Comparison of ENCODE assay signal across 8 mouse cellular contexts in genomic region chr13:23395301-23396245, GRCm38 (mm10). TPM values are rescaled to one million over a fixed set of nuclear protein-coding genes. Genes with fewer than 3 reads are reported as not detected.
DNase-seq lines count a peak whose midpoint lies in the region; ATAC-seq and TF ChIP-seq lines count a peak whose summit lies in the region.

No protein-coding gene starts in this region.

- no peak overlapping the region for H3K27ac ChIP-seq in lung, embryonic 14.5 days (ENCODE audit: low read depth)
- H3K27ac ChIP-seq in embryonic facial prominence, embryonic 11.5 days (replicated peaks; ENCODE audit: low read depth, low read length), result no peak overlapping the region
- no peak overlapping the region for H3K27ac ChIP-seq in intestine, embryonic 15.5 days
- no peak overlapping the region for H3K27ac ChIP-seq in neural tube, embryonic 13.5 days (replicated peaks)

- H3K4me1 ChIP-seq in lung, embryonic 14.5 days (ENCODE audit: insufficient read depth), result no peaks in the 10 kb centered on the region
- H3K4me1 ChIP-seq in embryonic facial prominence, embryonic 11.5 days (ENCODE audit: control insufficient read depth, insufficient read depth, low read length), result no peaks in the 10 kb centered on the region
- 0 out of 2 replicates have a peak, but pooled peaks cover 3% of the 10 kb centered on the region for H3K4me1 ChIP-seq in intestine, embryonic 15.5 days (replicated peaks)
- H3K4me1 ChIP-seq in neural tube, embryonic 13.5 days (replicated peaks), result peaks cover 13% of the 10 kb centered on the region

- H3K9me3 ChIP-seq in lung, embryonic 14.5 days (ENCODE audit: low read depth, low read length), result no peaks in the 10 kb centered on the region
- H3K9me3 ChIP-seq in embryonic facial prominence, embryonic 11.5 days (replicated peaks; ENCODE audit: control insufficient read depth, low read length), result no peaks in the 10 kb centered on the region
- no peaks in the 10 kb centered on the region for H3K9me3 ChIP-seq in intestine, embryonic 15.5 days
- no peaks in the 10 kb centered on the region for H3K9me3 ChIP-seq in neural tube, embryonic 13.5 days

- H3K36me3 ChIP-seq in lung, embryonic 14.5 days (ENCODE audit: insufficient read depth), result no peaks in the 10 kb centered on the region
- H3K36me3 ChIP-seq in embryonic facial prominence, embryonic 11.5 days (replicated peaks; ENCODE audit: control insufficient read depth, insufficient read depth, low read depth, low read length), result no peaks in the 10 kb centered on the region
- H3K36me3 ChIP-seq in intestine, embryonic 15.5 days, result no peaks in the 10 kb centered on the region
- no peaks in the 10 kb centered on the region for H3K36me3 ChIP-seq in neural tube, embryonic 13.5 days

- H3K9ac ChIP-seq in lung, embryonic 14.5 days, result peak overlapping the region; percentile 35; the same call in 1 of the 2 replicates
- peak overlapping the region; percentile 5 for H3K9ac ChIP-seq in embryonic facial prominence, embryonic 11.5 days (replicated peaks; ENCODE audit: low read length)
- peak overlapping the region; percentile 28 for H3K9ac ChIP-seq in intestine, embryonic 15.5 days
- H3K9ac ChIP-seq in neural tube, embryonic 13.5 days, result peak overlapping the region; percentile 42; the same call in 1 of the 2 replicates

- peak overlapping the region; percentile 84 for H3K4me2 ChIP-seq in lung, embryonic 14.5 days
- H3K4me2 ChIP-seq in embryonic facial prominence, embryonic 11.5 days (ENCODE audit: low read depth, low read length), result peak overlapping the region; percentile 72
- peak overlapping the region; percentile 88 for H3K4me2 ChIP-seq in intestine, embryonic 15.5 days (replicated peaks)
- peak overlapping the region; percentile 64 for H3K4me2 ChIP-seq in neural tube, embryonic 13.5 days

- peak overlapping the region; percentile 48 for H3K4me3 ChIP-seq in lung, embryonic 14.5 days (ENCODE audit: low read depth, low read length)
- peak overlapping the region; percentile 43 for H3K4me3 ChIP-seq in embryonic facial prominence, embryonic 11.5 days (ENCODE audit: low read depth, low read length)
- H3K4me3 ChIP-seq in intestine, embryonic 15.5 days (replicated peaks), result peak overlapping the region; percentile 44
- peak overlapping the region; percentile 42 for H3K4me3 ChIP-seq in neural tube, embryonic 13.5 days

- peaks cover 23% of the 10 kb centered on the region; the same call in 1 of the 2 replicates for H3K27me3 ChIP-seq in lung, embryonic 14.5 days (ENCODE audit: insufficient read depth, low read length)
- H3K27me3 ChIP-seq in embryonic facial prominence, embryonic 11.5 days (ENCODE audit: control insufficient read depth, insufficient read depth, low read length), result peaks cover 10% of the 10 kb centered on the region
- peaks cover 27% of the 10 kb centered on the region for H3K27me3 ChIP-seq in intestine, embryonic 15.5 days (replicated peaks)
- peaks cover 73% of the 10 kb centered on the region for H3K27me3 ChIP-seq in neural tube, embryonic 13.5 days

- peak; percentile 58 for DNase-seq in lung, embryonic 14.5 days
- no peak for DNase-seq in lung, postnatal 4 days
- DNase-seq in embryonic facial prominence, embryonic 11.5 days (ENCODE audit: low spot score), result peak; percentile 45
- DNase-seq in right cerebral cortex, postnatal 25 days, result no peak
- no peak for DNase-seq in cerebellum, adult 11 months

- no peak for ATAC-seq in lung, embryonic 14.5 days (ENCODE audit: insufficient read depth)
- no peak for ATAC-seq in embryonic facial prominence, embryonic 11.5 days (replicated peaks; ENCODE audit: insufficient number of reproducible peaks, low FRiP score, low TSS enrichment, low read depth)
- no peak for ATAC-seq in intestine, embryonic 15.5 days
- ATAC-seq in neural tube, embryonic 13.5 days (ENCODE audit: low read depth), result no peak
- no peak for ATAC-seq in activated CD4-positive, CD25-positive, alpha-beta regulatory T cell, adult 4 months

- TF ChIP-seq CTCF in lung, embryonic 14.5 days (IDR thresholded peaks at IDR 0.05; ENCODE audit: low read depth), result no peak

- 2% methylated on average over 43 of the region's 43 CpGs for WGBS in lung, embryonic 14.5 days
- 2% methylated on average over 43 of the region's 43 CpGs for WGBS in embryonic facial prominence, embryonic 11.5 days
- WGBS in intestine, embryonic 15.5 days, result 3% methylated on average over 43 of the region's 43 CpGs
- 3% methylated on average over 43 of the region's 43 CpGs for WGBS in neural tube, embryonic 13.5 days

RNA-seq across cellular contexts. Expression of gene Zfp322a, which starts 26.6 kb away (rescaled TPM):
- 54.5 and 59.3 TPM in 2 replicates for polyA plus RNA-seq in lung, embryonic 14.5 days (2014; fragmentation: Nextera tagmentation; extraction: Ambion mirVana)
- polyA plus RNA-seq in embryonic facial prominence, embryonic 11.5 days (2014; fragmentation: Nextera tagmentation; extraction: Ambion mirVana), result 72.4 and 76.2 TPM in 2 replicates
- polyA plus RNA-seq in intestine, embryonic 15.5 days (2015; fragmentation: Nextera tagmentation; extraction: Ambion mirVana), result 34.5 and 40.5 TPM in 2 replicates
- 51.6 and 60.7 TPM in 2 replicates for polyA plus RNA-seq in neural tube, embryonic 13.5 days (2015; fragmentation: Nextera tagmentation; extraction: Ambion mirVana)
- polyA plus RNA-seq in activated CD4-positive, CD25-positive, alpha-beta regulatory T cell, adult 4 months (2017; shearing (Covaris generic)), result 10 to 100 TPM; 29.2 to 34.1 TPM

RNA-seq across cellular contexts. Expression of gene Abt1, which starts 28.1 kb away (rescaled TPM):
- polyA plus RNA-seq in lung, embryonic 14.5 days (2014; fragmentation: Nextera tagmentation; extraction: Ambion mirVana), result 12.7 and 13.5 TPM in 2 replicates
- 15.0 and 16.2 TPM in 2 replicates for polyA plus RNA-seq in embryonic facial prominence, embryonic 11.5 days (2014; fragmentation: Nextera tagmentation; extraction: Ambion mirVana)
- polyA plus RNA-seq in intestine, embryonic 15.5 days (2015; fragmentation: Nextera tagmentation; extraction: Ambion mirVana), result 11.2 TPM in 2 replicates
- 9.5 and 10.3 TPM in 2 replicates for polyA plus RNA-seq in neural tube, embryonic 13.5 days (2015; fragmentation: Nextera tagmentation; extraction: Ambion mirVana)
- 10 to 100 TPM; 10.4 to 11.1 TPM for polyA plus RNA-seq in activated CD4-positive, CD25-positive, alpha-beta regulatory T cell, adult 4 months (2017; shearing (Covaris generic))

Comparison
In these comparisons a context has a peak if more than half of its experiments do, and no peak if none do; other contexts are left out.
1. DNase-seq: peak in lung, embryonic 14.5 days (single experiment) and embryonic facial prominence, embryonic 11.5 days (single experiment); none in lung, postnatal 4 days (0 of 2), right cerebral cortex, postnatal 25 days (single experiment) and cerebellum, adult 11 months (single experiment).
2. Peak in every context shown above with its lines, with median percentiles within 50 percentile points of each other: H3K4me2 ChIP-seq, H3K4me3 ChIP-seq and H3K9ac ChIP-seq.